Mouse (Mus musculus): ENCODE measurements around the gene Dgkq.

DNA sequence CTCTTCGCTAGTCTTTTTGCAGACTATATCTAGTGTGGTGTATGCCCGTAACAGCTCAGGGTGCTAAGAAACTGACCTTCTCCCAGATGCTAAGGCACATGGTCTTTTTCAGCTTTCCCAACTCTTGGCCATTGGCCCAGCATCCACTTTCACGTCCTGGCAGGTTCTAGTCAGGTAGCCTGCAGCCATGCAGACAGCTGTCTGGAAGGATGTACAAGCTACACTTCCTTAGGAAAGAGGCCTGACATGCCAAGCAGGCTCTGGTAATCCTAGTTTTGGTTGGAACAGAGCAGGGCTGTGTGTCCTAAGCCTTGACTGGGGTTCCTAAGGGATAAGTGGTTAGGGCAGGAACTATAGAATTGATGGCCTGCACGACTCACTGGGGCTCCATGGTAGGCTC lies 6.7 kb downstream of the Dgkq start:
- TF ChIP-seq NELFE (IDR thresholded peaks at IDR 0.05; ENCODE audit: low read depth, low read length) (no peak), POLR2A (IDR thresholded peaks at IDR 0.05; ENCODE audit: control insufficient read depth in 1 of 2, insufficient read depth in 1 of 2, low read depth in 1 of 2, low read length in 2 of 2, poor library complexity in 1 of 2) (no peak), E2F4 (IDR thresholded peaks at IDR 0.05; ENCODE audit: borderline replicate concordance, low read depth, low read length) (no peak), CTCF (IDR thresholded peaks at IDR 0.05 in 2 of 3, conservative IDR thresholded peaks at IDR 0.05 in 1 of 3; ENCODE audit: control insufficient read depth in 1 of 3, insufficient read depth in 1 of 3, low read depth in 2 of 3, low read length in 3 of 3, poor library complexity in 1 of 3, severe bottlenecking in 1 of 3) (no peak), ZKSCAN1 (IDR thresholded peaks at IDR 0.05; ENCODE audit: low read depth, low read length) (no peak), ETS1 (IDR thresholded peaks at IDR 0.05; ENCODE audit: low read depth, low read length) (no peak), EP300 (IDR thresholded peaks at IDR 0.05; ENCODE audit: low read depth in 1 of 2, low read length in 2 of 2) (no peak), MAX (IDR thresholded peaks at IDR 0.05; ENCODE audit: low read length) (no peak), MYC (IDR thresholded peaks at IDR 0.05; ENCODE audit: low read depth, low read length) (no peak)

Measured in MEL (cell line).